12 mouse cellular contexts compared by ENCODE assay signal in genomic region chr4:110284446-110284845, GRCm38 (mm10).
DNase-seq lines count a peak whose midpoint lies in the region; ATAC-seq lines count a peak whose summit lies in the region.
"Had no signal": no experiment of that assay in that cellular context is flagged by ENCODE, and none has a peak within 500 bp of the region (broad histone marks: within the 10 kb centered on the region; RNA-seq: fewer than 3 reads in every experiment).

No protein-coding gene starts in this region.

- no peak for ATAC-seq in kidney, embryonic 16.5 days (ENCODE audit: low FRiP score, low TSS enrichment)
- ATAC-seq in forebrain, embryonic 12.5 days (ENCODE audit: low FRiP score): no peak
- ATAC-seq in hindbrain, embryonic 16.5 days: no peak
- no peak for ATAC-seq in neural tube, embryonic 14.5 days (ENCODE audit: low read depth)
- ATAC-seq: CD4-positive, CD25-positive, alpha-beta regulatory T cell, adult 4 months had no signal

- H3K9me3 ChIP-seq in kidney, embryonic 16.5 days (ENCODE audit: low read length): no peaks in the 10 kb centered on the region
- no peaks in the 10 kb centered on the region for H3K9me3 ChIP-seq in forebrain, embryonic 12.5 days
- no peaks in the 10 kb centered on the region for H3K9me3 ChIP-seq in hindbrain, embryonic 16.5 days (ENCODE audit: control insufficient read depth, low read length)
- H3K9me3 ChIP-seq in neural tube, embryonic 14.5 days (ENCODE audit: control insufficient read depth, low read length): no peaks in the 10 kb centered on the region

- H3K4me2 ChIP-seq in kidney, embryonic 16.5 days (replicated peaks; ENCODE audit: low read depth, low read length): no peak overlapping the region; the same call in 1 of the 2 replicates
- H3K4me2 ChIP-seq in forebrain, embryonic 12.5 days: peak overlapping the region; percentile 57
- peak overlapping the region; percentile 55 for H3K4me2 ChIP-seq in hindbrain, embryonic 16.5 days (ENCODE audit: low read length)
- H3K4me2 ChIP-seq in neural tube, embryonic 14.5 days (ENCODE audit: low read depth, low read length): peak overlapping the region; percentile 47
- H3K4me2 ChIP-seq: liver, embryonic 11.5 days had no signal

- 76% methylated on average over 3 of the region's 3 CpGs for WGBS in kidney, embryonic 16.5 days
- WGBS in forebrain, embryonic 12.5 days: 48% methylated on average over 3 of the region's 3 CpGs
- 32% methylated on average over 3 of the region's 3 CpGs for WGBS in hindbrain, embryonic 16.5 days
- 26% methylated on average over 3 of the region's 3 CpGs for WGBS in neural tube, embryonic 14.5 days

- no peaks in the 10 kb centered on the region for H3K27me3 ChIP-seq in kidney, embryonic 16.5 days (ENCODE audit: insufficient read depth, low read length)
- no peaks in the 10 kb centered on the region for H3K27me3 ChIP-seq in forebrain, embryonic 12.5 days
- no peaks in the 10 kb centered on the region for H3K27me3 ChIP-seq in hindbrain, embryonic 16.5 days (replicated peaks; ENCODE audit: control insufficient read depth, insufficient read depth, low read length)
- H3K27me3 ChIP-seq in neural tube, embryonic 14.5 days (ENCODE audit: control insufficient read depth, insufficient read depth, low read length): no peaks in the 10 kb centered on the region

- peaks cover 14% of the 10 kb centered on the region for H3K4me1 ChIP-seq in kidney, embryonic 16.5 days (ENCODE audit: insufficient read depth, low read length)
- peaks cover 46% of the 10 kb centered on the region for H3K4me1 ChIP-seq in forebrain, embryonic 12.5 days
- H3K4me1 ChIP-seq in hindbrain, embryonic 16.5 days (ENCODE audit: control insufficient read depth, insufficient read depth, low read depth, low read length): peaks cover 4% of the 10 kb centered on the region
- H3K4me1 ChIP-seq in neural tube, embryonic 14.5 days (ENCODE audit: control insufficient read depth, insufficient read depth, low read length): peaks cover 3% of the 10 kb centered on the region; the same call in 1 of the 2 replicates

- H3K36me3 ChIP-seq in kidney, embryonic 16.5 days (ENCODE audit: insufficient read depth, low read length): no peaks in the 10 kb centered on the region
- no peaks in the 10 kb centered on the region for H3K36me3 ChIP-seq in forebrain, embryonic 12.5 days (replicated peaks)
- no peaks in the 10 kb centered on the region for H3K36me3 ChIP-seq in hindbrain, embryonic 16.5 days (ENCODE audit: control insufficient read depth, insufficient read depth, low read length)
- H3K36me3 ChIP-seq in neural tube, embryonic 14.5 days (ENCODE audit: control insufficient read depth, insufficient read depth, low read length): no peaks in the 10 kb centered on the region

- intact Hi-C loops in left cerebral cortex, postnatal 10 days (cut with DNase I): loop anchor here (10.0 kb wide), 1 partner anchor 230 kb away; no protein-coding TSS in a partner anchor

- peak overlapping the region; percentile 11; the same call in 1 of the 2 replicates for H3K4me3 ChIP-seq in kidney, embryonic 16.5 days (ENCODE audit: low read length)
- peak overlapping the region; percentile 50 for H3K4me3 ChIP-seq in forebrain, embryonic 12.5 days (replicated peaks)
- H3K4me3 ChIP-seq in hindbrain, embryonic 16.5 days (ENCODE audit: low read length): peak overlapping the region; percentile 48
- H3K4me3 ChIP-seq in neural tube, embryonic 14.5 days (ENCODE audit: low read depth, low read length): peak overlapping the region; percentile 60
- H3K4me3 ChIP-seq: heart, adult 2 months had no signal

- no peak for DNase-seq in kidney, postnatal 10 days
- DNase-seq in left cerebral cortex, postnatal 10 days (ENCODE audit: extremely low spot score in 1 of 2, low spot score in 2 of 2): no peak
- DNase-seq in urinary bladder, postnatal 25 days (ENCODE audit: low spot score): no peak
- DNase-seq: heart, adult 2 months; thymus, postnatal 14 days had no signal

- no peak overlapping the region for H3K27ac ChIP-seq in kidney, embryonic 16.5 days (ENCODE audit: low read length)
- H3K27ac ChIP-seq in forebrain, embryonic 12.5 days: peak overlapping the region; percentile 96
- peak overlapping the region; percentile 66 for H3K27ac ChIP-seq in hindbrain, embryonic 16.5 days (ENCODE audit: low read depth, low read length)
- H3K27ac ChIP-seq in neural tube, embryonic 14.5 days (ENCODE audit: low read depth, low read length): peak overlapping the region; percentile 97
- H3K27ac ChIP-seq: heart, adult 2 months; kidney, postnatal 0 days had no signal

- no peak overlapping the region for H3K9ac ChIP-seq in kidney, embryonic 16.5 days (replicated peaks; ENCODE audit: low read length)
- H3K9ac ChIP-seq in forebrain, embryonic 12.5 days: peak overlapping the region; percentile 74
- H3K9ac ChIP-seq in hindbrain, embryonic 16.5 days (ENCODE audit: low read depth, low read length): peak overlapping the region; percentile 61
- H3K9ac ChIP-seq in neural tube, embryonic 14.5 days (replicated peaks; ENCODE audit: low read depth, low read length): peak overlapping the region; percentile 91
